In genomic region chr11:87736647-87737134, GRCm38 (mm10) we compare ENCODE assay signal across 7 mouse cellular contexts. TPM values are rescaled to one million over a fixed set of nuclear protein-coding genes. Genes with fewer than 3 reads are reported as not detected.
A peak's percentile ranks its signal among the peaks of the same experiment; 100 is the strongest.
DNase-seq lines count a peak whose midpoint lies in the region; ATAC-seq lines count a peak whose summit lies in the region.

No protein-coding gene starts in this region.

- ATAC-seq in limb, embryonic 12.5 days (ENCODE audit: insufficient number of reproducible peaks, insufficient read depth, low FRiP score, low TSS enrichment, low read depth): peak; percentile 48; the same call in 1 of the 2 replicates

- peaks cover 21% of the 10 kb centered on the region for H3K4me1 ChIP-seq in limb, embryonic 12.5 days (replicated peaks)
- H3K4me1 ChIP-seq in midbrain, embryonic 10.5 days: peaks cover 43% of the 10 kb centered on the region

- H3K9ac ChIP-seq in limb, embryonic 12.5 days (replicated peaks): peak overlapping the region; percentile 54

- peak overlapping the region; percentile 82 for H3K27ac ChIP-seq in limb, embryonic 12.5 days
- H3K27ac ChIP-seq in midbrain, embryonic 10.5 days (replicated peaks): peak overlapping the region; percentile 88

- peaks cover 23% of the 10 kb centered on the region for H3K36me3 ChIP-seq in limb, embryonic 12.5 days
- H3K36me3 ChIP-seq in midbrain, embryonic 10.5 days: peaks cover 22% of the 10 kb centered on the region

- 1% methylated on average over 31 of the region's 31 CpGs for WGBS in limb, embryonic 12.5 days
- WGBS in midbrain, embryonic 10.5 days: 2% methylated on average over 31 of the region's 31 CpGs

- H3K4me2 ChIP-seq in limb, embryonic 12.5 days: peak overlapping the region; percentile 81

- no peaks in the 10 kb centered on the region for H3K9me3 ChIP-seq in limb, embryonic 12.5 days
- H3K9me3 ChIP-seq in midbrain, embryonic 10.5 days (replicated peaks): no peaks in the 10 kb centered on the region

- DNase-seq in adrenal gland, adult (ENCODE audit: inconsistent age in 2 of 2, low spot score in 1 of 2): peak; percentile 76 to 92
- DNase-seq in embryo, embryonic 10.5 days (ENCODE audit: low spot score): peak; percentile 82
- DNase-seq in gastrocnemius, adult 8-10 months (ENCODE audit: low spot score in 2 of 2): peak; percentile 27
- DNase-seq in hindlimb bud, embryonic 11.5 days (ENCODE audit: extremely low spot score, low read depth, low spot score): peak; percentile 18
- peak; percentile 70 for DNase-seq in midbrain, embryonic 10.5 days (ENCODE audit: low spot score)
- peak; percentile 20 to 24 for DNase-seq in right cerebral cortex, postnatal 36 days (ENCODE audit: low spot score in 2 of 2)

- H3K4me3 ChIP-seq in limb, embryonic 12.5 days (replicated peaks): peak overlapping the region; percentile 75
- H3K4me3 ChIP-seq in midbrain, embryonic 10.5 days: peak overlapping the region; percentile 91

- no peaks in the 10 kb centered on the region; the same call in 1 of the 2 replicates for H3K27me3 ChIP-seq in limb, embryonic 12.5 days
- peaks cover 35% of the 10 kb centered on the region for H3K27me3 ChIP-seq in midbrain, embryonic 10.5 days (ENCODE audit: low read depth, poor library complexity, severe bottlenecking)

RNA-seq across cellular contexts. Expression of gene Supt4a, which starts 0.7 kb away (rescaled TPM):
- 10 to 100 TPM; 33.6 to 41.0 (median 36.9) TPM for total RNA-seq in gastrocnemius, adult 8-10 months (2022)
- polyA plus RNA-seq in limb, embryonic 12.5 days (2016; fragmentation: Nextera tagmentation; extraction: Ambion mirVana): 167 TPM in 2 replicates
- 157 and 171 TPM in 2 replicates for polyA plus RNA-seq in midbrain, embryonic 10.5 days (2016; fragmentation: Nextera tagmentation; extraction: Ambion mirVana)

RNA-seq across cellular contexts. Expression of gene Tspoap1, which starts 23.6 kb away (rescaled TPM):
- not detected for total RNA-seq in gastrocnemius, adult 8-10 months (2022)
- polyA plus RNA-seq in limb, embryonic 12.5 days (2016; fragmentation: Nextera tagmentation; extraction: Ambion mirVana): 5.7 and 5.9 TPM in 2 replicates
- polyA plus RNA-seq in midbrain, embryonic 10.5 days (2016; fragmentation: Nextera tagmentation; extraction: Ambion mirVana): 8.2 and 14.7 TPM in 2 replicates

RNA-seq across cellular contexts. Expression of gene Mpo, which starts 56.7 kb away (rescaled TPM):
- total RNA-seq in gastrocnemius, adult 8-10 months (2022): not detected
- polyA plus RNA-seq in limb, embryonic 12.5 days (2016; fragmentation: Nextera tagmentation; extraction: Ambion mirVana): 1.7 and 2.6 TPM in 2 replicates
- 2.5 and 2.7 TPM in 2 replicates for polyA plus RNA-seq in midbrain, embryonic 10.5 days (2016; fragmentation: Nextera tagmentation; extraction: Ambion mirVana)

Comparison
In these comparisons a context has a peak if more than half of its experiments do, and no peak if none do; other contexts are left out.
1. Peak in every context shown above with its lines: DNase-seq, ATAC-seq, H3K4me3 ChIP-seq and H3K27ac ChIP-seq.
2. DNase-seq: peak in every context shown above with its lines; median percentile 84 in adrenal gland, adult; 82 in embryo, embryonic 10.5 days; 70 in midbrain, embryonic 10.5 days; 27 in gastrocnemius, adult 8-10 months; 22 in right cerebral cortex, postnatal 36 days; 18 in hindlimb bud, embryonic 11.5 days.